Mouse (Mus musculus) forebrain, embryonic 12.5 days (tissue): ENCODE results near the gene 1600002K03Rik. TPM values are rescaled to one million over a fixed set of nuclear protein-coding genes. Genes with fewer than 3 reads are reported as not detected.

Experiments
- ATAC-seq: fragments of 200-750 bp; cut with Nextera tagmentation; 2 replicates; pipeline ENCODE4 v1.8.0; 2017; ENCODE audit warnings: moderate TSS enrichment; ENCODE audit not compliant: low FRiP score
- H3K27ac ChIP-seq: fragments of 300-500 bp; sonication (generic); 2 replicates; pipeline ENCODE4 v1.5.1; 2016; ENCODE audit warnings: mild to moderate bottlenecking
- H3K27me3 ChIP-seq: fragments of 300-500 bp; sonication (generic); 2 replicates; pipeline ENCODE4 v1.6.1; 2016; ENCODE audit warnings: mild to moderate bottlenecking
- H3K36me3 ChIP-seq: fragments of 300-500 bp; sonication (generic); replicated peaks from 2 replicates; pipeline ENCODE4 v1.6.1; 2016; ENCODE audit warnings: mild to moderate bottlenecking
- H3K4me1 ChIP-seq: fragments of 300-500 bp; sonication (generic); 2 replicates; pipeline ENCODE4 v1.6.1; 2016
- H3K4me2 ChIP-seq: fragments of 300-500 bp; sonication (generic); 2 replicates; pipeline ENCODE4 v1.6.1; 2016; ENCODE audit warnings: mild to moderate bottlenecking, moderate library complexity
- H3K4me3 ChIP-seq: fragments of 300-500 bp; sonication (generic); replicated peaks from 2 replicates; pipeline ENCODE4 v1.5.1; 2016; ENCODE audit warnings: mild to moderate bottlenecking
- H3K9ac ChIP-seq: fragments of 300-500 bp; sonication (generic); 2 replicates; pipeline ENCODE4 v1.6.1; 2016; ENCODE audit warnings: mild to moderate bottlenecking
- H3K9me3 ChIP-seq: fragments of 300-500 bp; sonication (generic); 2 replicates; pipeline ENCODE4 v1.6.1; 2016
- WGBS: fragments of 180-500 bp; shearing (Covaris S2); methylation state at CpG from one replicate; pipeline ENCODE4 v1.1.7; 2016; 5-methylcytosine and 5-hydroxymethylcytosine counted together
- polyA plus RNA-seq: library from polyadenylated mRNA; unstranded; fragments of >200 nt; fragmentation: Nextera tagmentation; extraction: Ambion mirVana; gene quantifications from 2 replicates; pipeline ENCODE4 v1.2.1, GENCODE M21; 2016

1600002K03Rik gene
- polyA plus RNA-seq, 1 experiment from 2014 or later, result 11.1 TPM

DNA sequence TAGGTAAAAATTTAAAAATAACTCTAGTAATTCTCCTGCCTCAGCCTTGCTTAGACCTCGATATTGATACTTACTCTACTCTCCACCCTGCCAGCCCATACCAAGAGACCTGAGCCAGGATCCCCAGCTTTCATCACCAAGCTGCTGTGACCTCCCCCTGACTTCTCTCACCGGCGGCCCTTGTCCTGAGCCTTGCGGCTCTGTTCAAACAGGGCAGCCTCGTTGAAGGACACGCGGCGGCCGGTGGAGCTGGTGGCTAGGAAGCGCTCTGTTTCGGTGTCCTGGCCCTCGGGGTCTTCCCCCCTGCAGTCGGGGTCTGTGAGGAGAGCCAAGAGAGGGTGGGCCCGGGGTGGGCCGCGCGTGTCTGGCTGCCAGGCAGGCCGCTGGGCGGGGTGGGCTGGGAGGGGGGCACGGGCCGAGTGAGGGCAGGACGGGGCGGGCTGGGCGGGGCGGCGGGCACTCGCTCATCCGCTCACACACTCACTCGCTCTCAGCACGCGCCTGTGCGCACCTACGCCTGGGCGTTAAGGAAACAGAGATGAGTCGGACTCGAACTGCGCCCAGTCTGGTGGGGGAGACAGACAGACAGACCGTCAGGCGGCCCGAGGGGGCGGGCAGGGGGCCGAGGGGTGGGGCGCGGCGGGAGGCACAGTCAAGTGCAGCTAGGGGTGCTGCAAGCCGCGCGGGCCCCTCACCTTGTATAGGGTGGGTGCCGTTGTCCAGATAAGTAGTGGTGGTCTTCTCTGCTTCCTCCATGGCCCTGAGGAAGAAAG, 36.4 kb upstream of the 1600002K03Rik start:
- 14% methylated on average over 40 of the region's 49 CpGs for WGBS
- no peaks in the 10 kb centered on the region for H3K9me3 ChIP-seq
- H3K27ac ChIP-seq, result 0 out of 2 replicates have a peak overlapping the region, but pooled peaks have one; percentile 90
- peaks cover 47% of the 10 kb centered on the region for H3K36me3 ChIP-seq
- H3K4me2 ChIP-seq, result peak overlapping the region; percentile 95
- H3K27me3 ChIP-seq, result peaks cover 64% of the 10 kb centered on the region
- H3K4me1 ChIP-seq, result peaks cover 57% of the 10 kb centered on the region
- no peak overlapping the region for H3K9ac ChIP-seq
- no peak for ATAC-seq
- peak overlapping the region; percentile 72 for H3K4me3 ChIP-seq

GRCm38 (mm10) chr10:80136952-80137625, 35.7 kb upstream of the 1600002K03Rik start:
- H3K27me3 ChIP-seq, result peaks cover 59% of the 10 kb centered on the region
- peak overlapping the region; percentile 72 for H3K4me3 ChIP-seq
- H3K9ac ChIP-seq, result peak overlapping the region; percentile 91
- H3K9me3 ChIP-seq, result no peaks in the 10 kb centered on the region
- no peak for ATAC-seq
- H3K27ac ChIP-seq, result peak overlapping the region; percentile 90
- peak overlapping the region; percentile 95 for H3K4me2 ChIP-seq
- WGBS, result 4% methylated on average over 27 of the region's 29 CpGs
- peaks cover 56% of the 10 kb centered on the region for H3K4me1 ChIP-seq
- peaks cover 41% of the 10 kb centered on the region for H3K36me3 ChIP-seq

DNA sequence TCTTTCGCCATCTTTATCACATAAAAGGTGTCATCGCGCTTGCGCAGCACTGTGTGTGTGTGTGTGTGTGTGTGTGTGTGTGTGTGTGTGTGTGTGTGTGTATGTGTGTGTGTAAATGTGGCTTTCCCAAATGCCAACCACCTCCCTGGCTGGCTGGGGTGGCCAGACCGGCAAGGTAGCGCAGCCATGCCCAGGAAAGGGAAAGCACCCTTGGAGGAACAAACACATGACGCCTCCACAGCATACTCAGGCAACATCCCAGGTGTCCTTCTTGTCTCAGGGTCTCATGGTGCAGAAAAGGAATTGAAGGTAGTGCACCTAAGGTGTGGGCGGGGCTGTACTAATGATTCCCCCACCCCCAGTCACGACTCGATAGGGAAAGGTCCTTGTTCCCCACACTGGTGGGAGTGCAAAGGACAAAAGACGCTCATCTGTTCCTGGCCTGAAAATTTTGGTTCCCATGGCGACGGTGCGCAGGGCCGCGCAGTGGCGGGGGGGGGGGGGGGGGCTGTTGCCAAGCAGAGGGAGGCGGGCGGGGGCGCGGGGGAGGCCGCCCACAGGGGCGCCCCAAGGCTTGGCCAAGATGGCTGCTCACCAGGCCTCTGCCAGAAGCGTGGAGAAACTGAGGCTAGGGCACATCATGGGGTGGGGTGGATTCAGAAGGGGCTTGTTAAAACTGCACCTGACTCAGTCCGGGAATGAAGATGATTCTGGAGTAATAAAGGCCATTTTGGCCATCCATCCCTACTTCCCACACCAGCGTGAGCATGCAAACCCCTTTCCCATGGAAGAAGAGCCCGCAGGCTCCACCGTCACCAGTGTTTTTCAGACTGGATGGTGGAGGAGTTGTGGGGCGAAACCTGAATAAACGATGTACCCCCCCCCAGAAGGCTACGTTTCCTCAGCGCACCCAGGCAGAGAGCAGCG, 34.9 kb upstream of the 1600002K03Rik start:
- peak overlapping the region; percentile 91 for H3K9ac ChIP-seq
- ATAC-seq, result 0 out of 2 replicates have a peak, but pooled peaks have one; percentile 3
- H3K9me3 ChIP-seq, result no peaks in the 10 kb centered on the region
- H3K4me1 ChIP-seq, result peaks cover 58% of the 10 kb centered on the region
- H3K27ac ChIP-seq, result peak overlapping the region; percentile 90
- peaks cover 33% of the 10 kb centered on the region for H3K36me3 ChIP-seq
- peak overlapping the region; percentile 72 for H3K4me3 ChIP-seq
- H3K27me3 ChIP-seq, result peaks cover 51% of the 10 kb centered on the region
- 3% methylated on average over 27 of the region's 33 CpGs for WGBS
- H3K4me2 ChIP-seq, result peak overlapping the region; percentile 95

DNA sequence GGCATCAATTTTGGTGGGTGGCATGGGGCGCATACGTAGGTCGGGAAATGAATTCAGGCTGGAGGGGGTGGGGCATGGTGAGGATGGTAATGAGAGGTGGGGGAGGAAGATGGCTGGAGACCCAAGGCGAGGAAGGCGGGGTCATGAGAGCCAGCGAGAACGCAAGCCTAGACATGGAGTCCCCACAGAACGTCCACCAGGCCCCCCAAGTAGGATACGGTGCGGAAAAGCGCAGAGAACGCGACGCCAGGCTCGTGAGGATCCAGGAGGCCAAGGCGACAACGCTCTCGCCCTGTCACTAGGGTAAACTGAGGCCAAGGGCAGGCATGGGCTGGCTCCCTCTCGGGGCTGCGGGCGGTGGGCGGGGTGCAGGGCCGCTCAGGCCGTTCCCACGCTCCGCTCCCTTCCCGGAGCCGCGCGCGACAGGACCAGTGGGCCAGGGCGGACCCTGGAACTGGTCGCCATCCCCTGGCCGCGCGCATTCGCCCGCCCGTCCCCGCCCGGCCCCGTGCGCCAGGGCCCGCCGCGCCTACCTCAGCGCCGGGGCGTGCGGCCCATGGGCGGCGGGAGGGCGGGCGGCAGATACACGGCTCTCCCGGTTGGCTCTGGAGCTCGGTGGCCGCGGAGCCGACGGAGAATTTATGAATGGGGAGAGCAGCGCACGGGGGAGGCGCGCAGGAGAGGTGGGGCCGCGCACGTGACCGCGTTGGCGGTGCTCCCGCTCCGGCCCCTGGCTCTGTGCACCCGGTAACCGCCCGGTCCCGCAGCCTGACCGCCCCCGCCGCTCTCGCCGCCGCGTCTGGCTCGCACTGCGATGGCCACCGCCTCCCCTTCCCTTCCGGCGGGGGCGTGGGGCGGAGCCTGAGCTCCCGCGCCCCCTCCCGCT, 33.9 kb upstream of the 1600002K03Rik start, which contains the start of gene Atp5d:
Gene Atp5d, plus strand, starts transcription at position 80 of the 886 bp plus-strand sequence.
- H3K4me3 ChIP-seq, result peak within 1 kb of the TSS; percentile 72
- peaks cover 47% of the 10 kb centered on the region for H3K27me3 ChIP-seq
- H3K36me3 ChIP-seq, result peaks cover 29% of the 10 kb centered on the region
- H3K9ac ChIP-seq, result peak within 1 kb of the TSS; percentile 91
- under 1% methylated on average over 57 of the region's 94 CpGs for WGBS
- peak; percentile 14 for ATAC-seq
- H3K4me1 ChIP-seq, result peaks cover 63% of the 10 kb centered on the region
- H3K4me2 ChIP-seq, result peak within 1 kb of the TSS; percentile 95
- H3K9me3 ChIP-seq, result no peaks in the 10 kb centered on the region
- peak within 1 kb of the TSS; percentile 90 for H3K27ac ChIP-seq

DNA sequence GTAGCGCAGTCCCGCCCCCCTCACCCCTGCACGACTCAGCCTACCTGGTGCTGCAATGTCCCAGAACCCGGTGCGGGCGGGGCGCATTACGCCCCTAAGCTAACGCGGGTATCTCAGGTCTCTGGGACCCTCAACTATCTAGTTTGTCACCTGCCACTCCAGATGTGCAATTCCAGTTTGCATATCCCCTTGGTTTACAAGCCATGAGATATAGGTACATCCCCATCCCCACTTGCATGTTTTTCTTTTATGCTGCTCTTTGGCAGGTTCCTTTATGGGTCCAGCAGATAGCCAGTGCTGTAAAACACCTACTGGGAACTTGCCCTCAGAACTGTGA, 33.3 kb upstream of the 1600002K03Rik start:
- H3K4me3 ChIP-seq, result peak overlapping the region; percentile 72
- H3K27ac ChIP-seq, result peak overlapping the region; percentile 90
- H3K9me3 ChIP-seq, result no peaks in the 10 kb centered on the region
- H3K9ac ChIP-seq, result peak overlapping the region; percentile 91
- no peak for ATAC-seq
- H3K36me3 ChIP-seq, result peaks cover 31% of the 10 kb centered on the region
- peaks cover 70% of the 10 kb centered on the region for H3K4me1 ChIP-seq
- H3K27me3 ChIP-seq, result peaks cover 45% of the 10 kb centered on the region
- peak overlapping the region; percentile 95 for H3K4me2 ChIP-seq
- WGBS, result 0% methylated on average over 9 of the region's 10 CpGs

GRCm38 (mm10) chr10:80139975-80140665, 32.6 kb upstream of the 1600002K03Rik start:
- Histone ChIP-seq H3K27me3 (peaks cover 38% of the 10 kb centered on the region), H3K9ac (0 out of 2 replicates have a peak overlapping the region, but pooled peaks have one; percentile 51), H3K4me3 (peak overlapping the region; percentile 72; the same call in 1 of the 2 replicates), H3K27ac (no peak overlapping the region), H3K4me2 (0 out of 2 replicates have a peak overlapping the region, but pooled peaks have one; percentile 89), H3K4me1 (peaks cover 73% of the 10 kb centered on the region), H3K9me3 (no peaks in the 10 kb centered on the region), H3K36me3 (peaks cover 31% of the 10 kb centered on the region)
- WGBS, result 78% methylated on average over 11 of the region's 11 CpGs
- no peak for ATAC-seq

- ATAC-seq, result no peak
- peaks cover 31% of the 10 kb centered on the region for H3K36me3 ChIP-seq
- peak within 1 kb of the TSS; percentile 95 for H3K4me2 ChIP-seq
- 76% methylated on average over 10 of the region's 10 CpGs for WGBS
- peak within 1 kb of the TSS; percentile 72 for H3K4me3 ChIP-seq
- peaks cover 78% of the 10 kb centered on the region for H3K4me1 ChIP-seq
- H3K27ac ChIP-seq, result peak within 1 kb of the TSS; percentile 90
- peak within 1 kb of the TSS; percentile 51 for H3K9ac ChIP-seq
- H3K27me3 ChIP-seq, result peaks cover 33% of the 10 kb centered on the region
- no peaks in the 10 kb centered on the region for H3K9me3 ChIP-seq
Measured at GRCm38 (mm10) chr10:80140666-80141035, 32.1 kb upstream of the 1600002K03Rik start, which contains the start of gene Cbarp. Cbarp (minus strand) TSS chr10:80140835.

DNA sequence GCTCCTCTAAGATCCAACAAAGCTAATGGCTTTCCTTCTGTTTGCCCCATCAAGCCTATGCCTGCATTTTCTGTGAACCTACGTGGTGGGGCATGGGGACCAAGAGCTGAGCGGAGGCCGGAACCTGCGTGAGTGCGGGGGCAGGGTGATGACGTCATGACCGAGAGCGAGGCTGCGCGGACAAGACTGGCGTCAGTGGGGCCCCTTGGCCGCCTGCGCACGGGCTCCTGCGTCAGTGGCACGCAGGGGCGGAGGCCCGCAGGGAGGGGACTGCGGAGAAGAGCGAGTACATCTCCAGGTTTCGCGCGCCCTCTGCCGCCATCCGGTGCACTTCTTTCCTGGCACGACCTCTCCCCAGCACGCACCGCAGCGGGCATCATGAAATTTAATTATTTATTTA, 31.5 kb upstream of the 1600002K03Rik start:
- Histone ChIP-seq H3K9me3 (no peaks in the 10 kb centered on the region), H3K4me2 (peak overlapping the region; percentile 89), H3K4me3 (peak overlapping the region; percentile 65), H3K27ac (peak overlapping the region; percentile 82), H3K9ac (peak overlapping the region; percentile 51), H3K36me3 (peaks cover 31% of the 10 kb centered on the region), H3K27me3 (peaks cover 27% of the 10 kb centered on the region), H3K4me1 (peaks cover 82% of the 10 kb centered on the region)
- peak; percentile 51 for ATAC-seq
- WGBS, result under 1% methylated on average over 29 of the region's 29 CpGs

DNA sequence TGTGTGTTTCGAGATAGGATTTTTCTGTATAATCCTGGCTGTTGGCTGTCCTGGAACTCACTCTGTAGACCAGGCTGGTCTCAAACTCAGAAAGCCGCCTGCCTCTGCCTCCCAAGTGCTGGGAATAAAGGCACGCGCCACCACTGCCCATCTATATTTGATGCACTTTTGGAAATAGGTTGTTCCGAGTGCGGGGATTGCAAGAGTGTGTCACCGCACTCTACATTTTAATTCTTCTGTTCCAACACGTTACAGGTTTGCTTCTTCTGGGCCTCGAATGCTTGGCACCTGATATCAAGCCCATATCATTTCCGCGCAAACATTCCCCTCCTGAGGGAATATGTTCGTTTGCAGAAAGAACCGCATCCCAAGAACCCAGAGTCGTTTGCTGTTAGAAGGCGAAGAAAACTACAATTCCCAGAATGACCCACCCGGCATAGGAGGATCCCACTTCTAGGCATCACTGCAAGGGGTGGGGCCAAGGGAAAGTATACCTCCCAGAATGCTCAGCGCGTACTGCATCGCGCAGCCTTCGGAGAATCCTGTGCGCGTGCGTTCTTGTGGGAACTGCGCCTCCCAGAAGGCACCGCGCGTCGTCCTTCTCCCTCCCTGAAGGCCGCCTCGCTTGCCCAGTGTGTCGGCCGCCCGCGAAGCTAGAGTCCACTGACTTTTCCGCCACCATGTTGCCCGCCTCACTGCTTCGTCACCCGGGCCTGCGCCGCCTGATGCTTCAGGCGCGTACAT, 30.8 kb upstream of the 1600002K03Rik start:
- H3K27me3 ChIP-seq, result peaks cover 20% of the 10 kb centered on the region
- WGBS, result 1% methylated on average over 43 of the region's 43 CpGs
- peak overlapping the region; percentile 82 for H3K27ac ChIP-seq
- ATAC-seq, result peak; percentile 83
- H3K4me2 ChIP-seq, result peak overlapping the region; percentile 89
- peaks cover 34% of the 10 kb centered on the region for H3K36me3 ChIP-seq
- H3K4me1 ChIP-seq, result peaks cover 81% of the 10 kb centered on the region
- H3K9me3 ChIP-seq, result no peaks in the 10 kb centered on the region
- peak overlapping the region; percentile 81 for H3K9ac ChIP-seq
- H3K4me3 ChIP-seq, result peak overlapping the region; percentile 65

DNA sequence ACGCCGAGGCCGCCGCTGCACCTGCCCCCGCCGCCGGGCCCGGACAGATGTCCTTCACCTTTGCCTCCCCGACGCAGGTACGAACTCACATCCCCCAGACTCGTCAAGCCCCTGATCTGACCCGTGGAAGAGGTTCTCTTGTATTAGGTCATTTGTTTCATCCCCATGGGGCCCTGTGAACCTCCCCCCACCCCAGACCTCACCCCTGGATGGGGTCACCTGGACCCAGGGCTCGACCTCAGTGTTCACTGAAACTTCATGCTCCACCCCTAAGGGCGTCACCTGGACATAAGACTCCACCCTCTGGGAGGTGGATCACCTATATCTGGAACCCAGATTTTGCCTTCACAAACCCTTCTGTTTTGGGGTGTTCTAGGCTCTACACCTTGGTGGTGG, 30.2 kb upstream of the 1600002K03Rik start:
- H3K4me2 ChIP-seq, result peak overlapping the region; percentile 89
- H3K4me3 ChIP-seq, result peak overlapping the region; percentile 65
- peak overlapping the region; percentile 81 for H3K9ac ChIP-seq
- peaks cover 15% of the 10 kb centered on the region; the same call in 1 of the 2 replicates for H3K27me3 ChIP-seq
- no peak for ATAC-seq
- peaks cover 34% of the 10 kb centered on the region for H3K36me3 ChIP-seq
- H3K9me3 ChIP-seq, result no peaks in the 10 kb centered on the region
- under 1% methylated on average over 15 of the region's 15 CpGs for WGBS
- peaks cover 81% of the 10 kb centered on the region for H3K4me1 ChIP-seq
- H3K27ac ChIP-seq, result peak overlapping the region; percentile 75
